Mouse (Mus musculus) E14TG2a.4 (cell line): ENCODE data around the gene Fry.

Source experiments
- H3K27me3 ChIP-seq: 2 replicates; pipeline ENCODE4 v1.6.1; 2014; ENCODE audit warnings: low read length, control low read depth; ENCODE audit not compliant: insufficient read depth
- H3K36me3 ChIP-seq: 2 replicates; pipeline ENCODE4 v1.6.1; 2014; ENCODE audit warnings: low read length, control low read depth; ENCODE audit not compliant: insufficient read depth
- H3K4me1 ChIP-seq: replicated peaks from 2 replicates; pipeline ENCODE4 v1.6.1; 2014; ENCODE audit warnings: low read depth, low read length, control low read depth
- H3K4me3 ChIP-seq: replicated peaks from 2 replicates; pipeline ENCODE4 v1.5.1; 2014; ENCODE audit warnings: mild to moderate bottlenecking, low read length
- H3K9me3 ChIP-seq: 2 replicates; pipeline ENCODE4 v1.6.1; 2014; ENCODE audit warnings: low read length, control low read depth
- CTCF ChIP-seq: conservative IDR thresholded peaks from 2 replicates; pipeline ENCODE4 v1.5.1; 2014; ENCODE audit warnings: low read length
- NANOG ChIP-seq: IDR thresholded peaks from 2 replicates; pipeline ENCODE4 v1.6.1; 2014; ENCODE audit warnings: borderline replicate concordance, low read length, mixed read lengths
- POU5F1 ChIP-seq: IDR thresholded peaks from 2 replicates; pipeline ENCODE4 v1.6.1; 2014; ENCODE audit warnings: low read length, borderline replicate concordance

Gene Fry

GRCm38 (mm10) chr5:150101789-150102188 lies 16.7 kb upstream of the Fry start:
- H3K4me3 ChIP-seq = no peak overlapping the region
- peaks cover 2% of the 10 kb centered on the region; the same call in 1 of the 2 replicates for H3K4me1 ChIP-seq
- TF ChIP-seq CTCF (no peak), POU5F1 (no peak), NANOG (no peak)
- H3K36me3 ChIP-seq = no peaks in the 10 kb centered on the region
- peaks cover 11% of the 10 kb centered on the region; the same call in 1 of the 2 replicates for H3K27me3 ChIP-seq
- peaks cover 11% of the 10 kb centered on the region for H3K9me3 ChIP-seq

GRCm38 (mm10) chr5:150106358-150106757 lies 12.1 kb upstream of the Fry start:
- H3K36me3 ChIP-seq = no peaks in the 10 kb centered on the region
- peaks cover 6% of the 10 kb centered on the region; the same call in 1 of the 2 replicates for H3K27me3 ChIP-seq
- peaks cover 25% of the 10 kb centered on the region for H3K9me3 ChIP-seq
- H3K4me3 ChIP-seq = no peak overlapping the region
- H3K4me1 ChIP-seq = peaks cover 13% of the 10 kb centered on the region
- TF ChIP-seq CTCF (no peak), POU5F1 (no peak), NANOG (no peak)

GRCm38 (mm10) chr5:150111236-150111635 lies 7.2 kb upstream of the Fry start:
- Histone ChIP-seq H3K9me3 (peaks cover 14% of the 10 kb centered on the region), H3K4me1 (peaks cover 53% of the 10 kb centered on the region), H3K4me3 (no peak overlapping the region), H3K36me3 (no peaks in the 10 kb centered on the region), H3K27me3 (no peaks in the 10 kb centered on the region)
- TF ChIP-seq POU5F1 (no peak), CTCF (no peak), NANOG (no peak)

- peaks cover 17% of the 10 kb centered on the region for H3K9me3 ChIP-seq
- no peak overlapping the region for H3K4me3 ChIP-seq
- H3K4me1 ChIP-seq = peaks cover 63% of the 10 kb centered on the region
- H3K27me3 ChIP-seq = no peaks in the 10 kb centered on the region
- TF ChIP-seq POU5F1 (no peak), CTCF (peak; percentile 92)
- H3K36me3 ChIP-seq = no peaks in the 10 kb centered on the region
Measured at GRCm38 (mm10) chr5:150114007-150114406, 4.4 kb upstream of the Fry start.

GRCm38 (mm10) chr5:150114778-150115177 lies 3.7 kb upstream of the Fry start:
- no peaks in the 10 kb centered on the region for H3K36me3 ChIP-seq
- no peaks in the 10 kb centered on the region for H3K27me3 ChIP-seq
- peaks cover 9% of the 10 kb centered on the region for H3K9me3 ChIP-seq
- peaks cover 70% of the 10 kb centered on the region for H3K4me1 ChIP-seq
- TF ChIP-seq CTCF (no peak), POU5F1 (no peak), NANOG (no peak)
- no peak overlapping the region for H3K4me3 ChIP-seq

- TF ChIP-seq CTCF (no peak), NANOG (no peak), POU5F1 (no peak)
- H3K27me3 ChIP-seq = no peaks in the 10 kb centered on the region
- no peak overlapping the region for H3K4me3 ChIP-seq
- H3K4me1 ChIP-seq = peaks cover 66% of the 10 kb centered on the region
- peaks cover 4% of the 10 kb centered on the region for H3K9me3 ChIP-seq
- H3K36me3 ChIP-seq = no peaks in the 10 kb centered on the region
Measured at GRCm38 (mm10) chr5:150115271-150116092, 3.0 kb upstream of the Fry start.

GRCm38 (mm10) chr5:150116216-150116905 lies 2.1 kb upstream of the Fry start:
- no peaks in the 10 kb centered on the region for H3K36me3 ChIP-seq
- peaks cover 4% of the 10 kb centered on the region for H3K9me3 ChIP-seq
- peaks cover 57% of the 10 kb centered on the region for H3K4me1 ChIP-seq
- TF ChIP-seq POU5F1 (no peak), CTCF (no peak), NANOG (no peak)
- H3K27me3 ChIP-seq = no peaks in the 10 kb centered on the region
- no peak overlapping the region for H3K4me3 ChIP-seq

- Histone ChIP-seq H3K27me3 (no peaks in the 10 kb centered on the region), H3K4me3 (no peak overlapping the region), H3K36me3 (no peaks in the 10 kb centered on the region), H3K9me3 (peaks cover 4% of the 10 kb centered on the region), H3K4me1 (peaks cover 52% of the 10 kb centered on the region)
- no peak for TF ChIP-seq POU5F1
- peak; percentile 88 for TF ChIP-seq CTCF
Measured at GRCm38 (mm10) chr5:150116906-150117216, 1.6 kb upstream of the Fry start.

GRCm38 (mm10) chr5:150118124-150118454 lies 356 bp upstream of the Fry start:
- peak overlapping the region; percentile 86 for H3K4me3 ChIP-seq
- H3K9me3 ChIP-seq = peaks cover 4% of the 10 kb centered on the region
- TF ChIP-seq POU5F1 (no peak), CTCF (no peak), NANOG (no peak)
- H3K4me1 ChIP-seq = peaks cover 42% of the 10 kb centered on the region
- H3K27me3 ChIP-seq = no peaks in the 10 kb centered on the region
- no peaks in the 10 kb centered on the region for H3K36me3 ChIP-seq
